Mouse (Mus musculus) erythroblast, adult 5-6 weeks (primary cell): ENCODE measurements at regions not wholly inside any gene's neighbourhood (a gene's known extent, or its start where the extent isn't known, plus 50 kb on each side); places are given as distances from the start of the nearest gene placed in this dataset.
"Not testable (repeated sequence)": the region's sequence is repeated elsewhere in the genome, so short reads cannot be mapped to it uniquely, and the experiment has no call there.

Experiments
- ATAC-seq: replicated peaks from 2 replicates; pipeline ENCODE4 v1.8.0; 2016; ENCODE audit warnings: moderate number of reproducible peaks, mild to moderate bottlenecking, moderate TSS enrichment, inconsistent platforms; ENCODE audit not compliant: poor library complexity, low FRiP score, severe bottlenecking

GRCm38 (mm10) chr16:49407956-49408795 is 290.9 kb upstream of the Ift57 start:
- no peak for ATAC-seq

DNA sequence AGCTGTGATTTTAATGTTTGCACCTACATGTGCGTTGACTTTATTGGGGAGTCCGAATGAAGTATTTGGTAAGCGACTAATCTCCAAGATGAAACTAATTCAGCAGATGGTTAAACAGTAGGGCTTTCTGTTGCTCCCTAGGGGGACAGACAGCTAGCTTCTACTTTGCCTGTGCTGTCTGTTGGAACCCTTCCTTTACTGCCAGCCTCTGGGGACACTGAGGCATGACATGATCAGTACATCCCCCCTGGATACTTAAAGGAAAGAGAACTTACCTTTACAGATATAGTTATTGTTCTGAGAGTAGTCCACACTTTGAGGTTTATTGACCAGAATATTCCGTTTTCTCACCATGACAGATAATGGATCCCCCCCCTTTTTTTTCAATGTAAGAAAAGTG is 289.8 kb upstream of the Ift57 start:
- no peak for ATAC-seq

DNA sequence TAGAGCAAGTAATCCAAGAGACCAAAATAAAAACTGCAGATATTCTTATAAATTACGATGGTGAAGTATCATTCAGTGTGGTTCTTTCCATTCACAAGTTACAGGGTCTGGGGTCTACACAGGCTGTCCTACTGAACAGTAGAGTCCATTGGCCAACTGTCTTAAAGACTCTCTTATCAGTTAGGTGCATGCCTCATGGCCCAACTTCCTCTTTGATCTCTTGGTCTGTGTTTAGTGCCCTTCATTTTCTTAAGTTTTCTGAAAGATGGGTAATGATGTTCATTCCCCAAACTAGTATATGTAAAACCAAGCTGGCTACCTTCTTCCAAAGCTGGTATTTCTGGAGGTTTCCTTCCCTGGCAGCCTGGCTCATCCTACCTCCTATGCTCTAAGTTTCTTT is 268.7 kb upstream of the Ift57 start:
- no peak for ATAC-seq

GRCm38 (mm10) chr16:49431902-49432301 is 267.1 kb upstream of the Ift57 start:
- ATAC-seq, result no peak

DNA sequence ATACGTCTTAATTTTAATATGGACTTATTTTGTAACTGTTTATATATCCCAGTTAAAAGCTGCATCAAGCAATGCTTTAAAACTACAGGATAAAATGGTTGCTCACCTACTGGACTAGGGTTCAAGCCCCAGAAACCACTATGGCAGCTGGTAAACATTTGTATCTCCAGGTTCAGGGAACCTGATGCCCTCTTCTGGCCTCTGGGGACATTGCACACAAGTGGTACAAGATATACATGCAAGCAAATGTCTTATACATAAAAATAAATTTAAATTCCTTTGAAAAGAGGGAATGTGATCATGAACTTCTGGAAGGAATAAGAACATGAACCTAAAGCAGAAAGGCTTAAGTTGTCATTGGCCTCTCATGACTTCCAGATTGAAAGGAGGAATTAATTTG is 257.8 kb upstream of the Ift57 start:
- ATAC-seq, result no peak

DNA sequence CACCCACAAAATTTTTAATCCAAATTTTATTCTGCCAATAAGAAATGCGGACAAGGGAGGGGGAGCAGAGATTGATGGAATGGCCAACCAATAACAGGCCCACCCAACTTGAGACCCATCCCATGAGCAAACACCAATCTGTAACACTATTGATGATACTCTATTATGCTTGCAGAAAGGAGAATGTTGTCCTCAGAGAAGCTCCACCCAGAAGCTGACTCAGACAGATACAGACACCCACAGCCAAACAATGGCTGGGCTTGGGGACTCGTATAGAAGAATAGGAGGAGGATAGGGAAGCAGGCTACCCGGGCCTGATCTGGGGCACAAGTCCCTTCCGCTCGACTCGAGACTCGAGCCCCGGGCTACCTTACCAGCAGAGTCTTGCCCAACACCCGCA is 251.7 kb upstream of the Ift57 start:
- not testable (repeated sequence) for ATAC-seq

DNA sequence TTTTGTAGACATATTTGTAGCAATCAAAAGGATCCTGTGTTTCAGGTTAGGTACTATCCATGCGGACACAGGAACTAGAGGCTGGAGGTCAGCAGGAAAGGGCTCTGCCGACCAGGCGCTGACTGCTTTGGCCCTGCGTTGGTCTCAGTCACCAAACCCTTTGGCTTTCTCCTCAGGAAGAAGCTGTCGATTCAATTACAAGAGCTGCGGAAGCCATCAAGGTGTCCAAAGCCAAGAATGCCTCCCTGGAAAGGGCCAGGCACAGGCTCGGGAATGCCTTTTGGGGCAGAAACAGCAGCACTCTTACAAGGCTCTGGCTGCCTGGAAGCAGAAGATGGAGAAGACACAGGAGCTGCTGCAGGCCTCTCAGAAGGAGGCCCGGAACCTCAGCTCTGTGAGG is 205.2 kb upstream of the Ift57 start:
- ATAC-seq, result no peak

DNA sequence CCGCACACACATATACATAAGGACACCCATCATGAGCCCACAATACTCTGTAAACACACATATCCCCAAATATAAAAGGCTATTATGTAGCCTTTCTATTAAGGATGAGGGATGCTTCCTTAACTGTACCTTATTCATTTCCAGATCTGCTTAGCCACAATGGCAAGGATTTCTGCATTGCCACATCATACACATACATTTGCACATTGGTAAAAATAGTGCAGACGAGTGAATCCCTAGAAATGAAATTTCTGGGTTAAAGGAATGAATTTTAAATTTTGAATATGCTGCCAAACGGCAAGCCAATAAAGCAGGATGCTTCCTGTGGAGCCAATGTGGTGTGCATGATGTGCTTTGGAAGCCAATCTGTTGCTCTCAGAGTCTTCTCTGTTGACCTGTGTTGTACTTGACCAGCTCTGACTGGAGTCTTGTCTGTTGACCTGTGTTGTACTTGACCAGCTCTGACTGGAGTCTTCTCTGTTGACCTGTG is 201.5 kb upstream of the Ift57 start:
- no peak for ATAC-seq

GRCm38 (mm10) chr16:49500818-49501217 is 198.2 kb upstream of the Ift57 start:
- ATAC-seq, result peak; percentile 78

DNA sequence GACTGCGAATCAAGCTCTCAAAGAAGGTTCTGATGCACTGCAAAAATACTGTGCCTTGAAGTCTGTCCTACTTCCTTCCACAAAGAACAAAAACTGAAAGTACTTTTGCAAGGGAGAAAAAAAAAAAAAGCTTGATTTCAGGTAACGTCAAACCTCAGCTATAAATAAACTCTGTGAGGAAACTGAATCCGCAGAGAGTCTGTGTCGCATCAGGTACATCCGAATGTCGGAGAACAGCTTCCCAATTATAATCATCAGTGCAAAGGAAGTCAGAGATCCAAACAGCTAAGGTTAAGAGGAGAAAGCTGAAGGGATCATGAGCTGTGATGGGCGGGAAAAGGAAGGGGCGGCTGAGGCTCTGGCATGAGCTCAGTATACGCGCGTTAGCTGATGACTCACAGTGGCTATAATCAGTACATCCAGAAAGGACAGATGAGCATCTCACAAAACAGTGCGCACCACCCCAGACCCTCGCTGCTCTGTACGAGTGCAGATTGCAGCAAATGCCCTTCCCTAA is 195.1 kb upstream of the Ift57 start:
- ATAC-seq, result no peak

DNA sequence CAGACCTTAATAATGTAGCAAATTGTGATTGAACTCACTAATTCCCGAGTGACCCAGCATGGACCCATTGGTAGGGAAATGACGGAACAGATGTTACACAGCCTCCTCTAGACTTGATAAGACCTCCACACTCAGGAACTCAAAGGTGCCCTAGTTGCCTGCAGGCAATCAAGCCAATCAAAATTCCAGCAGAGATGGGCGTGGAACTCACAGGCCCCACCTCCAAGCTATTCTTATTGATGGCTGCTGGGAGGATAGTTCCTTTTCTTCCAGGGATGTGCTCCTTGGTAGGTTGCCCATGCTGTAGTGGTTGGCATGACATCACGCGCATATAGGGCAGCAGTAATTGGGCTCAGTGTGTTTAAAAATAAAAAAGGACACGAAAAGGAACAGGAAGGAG is 194.4 kb upstream of the Ift57 start:
- no peak for ATAC-seq

DNA sequence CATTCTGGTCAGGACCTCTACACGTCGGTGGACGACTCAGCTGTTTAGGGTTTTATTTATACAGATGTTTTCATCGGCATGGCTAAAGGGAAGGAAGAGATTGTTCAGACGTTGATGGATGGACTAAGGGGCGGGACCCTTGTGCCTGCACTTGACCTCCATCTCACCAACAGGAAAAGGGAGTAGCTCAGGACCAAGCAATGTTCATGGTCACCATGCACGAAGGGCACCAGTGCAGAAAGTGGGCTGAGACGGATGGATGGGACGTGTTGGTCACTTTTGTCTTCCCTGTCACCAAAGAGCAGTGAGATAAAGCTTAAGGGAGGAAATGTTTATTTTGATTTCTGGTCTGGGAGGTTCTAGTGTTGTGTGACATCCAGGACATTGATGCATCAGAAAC is 193.8 kb upstream of the Ift57 start:
- no peak for ATAC-seq

DNA sequence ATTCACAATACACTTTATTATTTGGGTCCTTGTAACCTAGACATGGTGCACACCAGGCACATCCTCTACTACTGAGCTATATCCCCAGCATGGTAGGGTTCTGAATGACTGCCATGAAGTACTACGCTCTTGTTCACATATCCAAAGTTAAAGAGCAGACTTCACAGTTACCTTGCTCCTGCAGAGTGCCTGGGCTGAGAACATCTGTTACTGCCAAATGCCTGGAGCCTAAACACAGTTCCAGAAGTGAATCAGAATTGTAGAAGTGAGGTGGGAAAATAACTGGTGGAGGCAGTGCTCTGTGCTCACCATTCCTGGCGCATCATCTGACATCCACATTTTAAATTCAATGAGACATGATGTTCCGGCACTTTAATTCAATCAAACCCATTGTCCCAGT is 180.2 kb upstream of the Ift57 start:
- no peak for ATAC-seq

DNA sequence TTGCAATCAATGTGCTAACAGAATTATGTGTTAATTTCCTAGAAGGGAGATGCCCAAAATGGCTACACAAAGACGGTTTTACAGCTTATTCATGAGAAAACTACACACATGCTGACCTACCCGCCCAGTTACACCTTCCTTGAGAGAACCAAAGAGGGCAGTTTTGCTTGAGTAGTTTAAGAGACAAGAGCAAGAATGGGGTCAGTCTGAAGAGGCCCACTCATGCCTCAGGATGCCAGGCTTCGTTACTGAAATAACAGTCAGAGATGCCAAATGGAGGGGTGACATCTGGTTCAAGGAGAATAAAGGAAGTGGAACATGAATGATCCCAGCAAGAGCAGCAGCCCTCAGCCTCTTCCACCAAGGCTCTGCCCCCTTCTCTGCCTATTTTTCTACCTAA is 178.6 kb upstream of the Ift57 start:
- ATAC-seq, result no peak

GRCm38 (mm10) chr16:49521685-49522084 is 177.3 kb upstream of the Ift57 start:
- no peak for ATAC-seq

GRCm38 (mm10) chr16:49522576-49522975 is 176.5 kb upstream of the Ift57 start:
- ATAC-seq, result no peak

DNA sequence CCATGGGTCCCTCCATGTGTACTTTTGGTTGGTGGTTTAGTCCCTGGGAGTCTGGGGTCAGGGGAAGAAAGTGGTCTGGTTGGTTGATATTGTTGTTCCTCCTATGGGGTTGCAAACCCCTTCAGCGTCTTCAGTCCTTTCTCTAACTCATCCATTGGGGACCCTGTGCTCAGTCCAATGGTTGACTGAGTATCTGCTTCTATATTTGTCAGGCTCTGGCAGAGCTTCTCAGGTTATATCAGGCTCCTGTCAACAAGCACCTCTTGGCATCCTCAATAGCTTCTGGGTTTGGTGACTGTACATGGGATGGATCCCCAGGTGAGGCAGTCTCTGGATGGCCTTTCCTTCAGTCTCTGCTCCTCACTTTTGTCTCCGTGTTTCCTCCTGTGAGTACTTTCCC is 170.4 kb upstream of the Ift57 start:
- not testable (repeated sequence) for ATAC-seq

- ATAC-seq, result 0 out of 2 replicates have a peak, but pooled peaks have one; percentile 43
Observed at GRCm38 (mm10) chr16:49529060-49529459, 170.0 kb upstream of the Ift57 start.

GRCm38 (mm10) chr16:49530051-49530450 is 169.0 kb upstream of the Ift57 start:
- ATAC-seq, result no peak

GRCm38 (mm10) chr16:49532071-49532686 is 166.9 kb upstream of the Ift57 start:
- no peak; the same call in 1 of the 2 replicates for ATAC-seq

DNA sequence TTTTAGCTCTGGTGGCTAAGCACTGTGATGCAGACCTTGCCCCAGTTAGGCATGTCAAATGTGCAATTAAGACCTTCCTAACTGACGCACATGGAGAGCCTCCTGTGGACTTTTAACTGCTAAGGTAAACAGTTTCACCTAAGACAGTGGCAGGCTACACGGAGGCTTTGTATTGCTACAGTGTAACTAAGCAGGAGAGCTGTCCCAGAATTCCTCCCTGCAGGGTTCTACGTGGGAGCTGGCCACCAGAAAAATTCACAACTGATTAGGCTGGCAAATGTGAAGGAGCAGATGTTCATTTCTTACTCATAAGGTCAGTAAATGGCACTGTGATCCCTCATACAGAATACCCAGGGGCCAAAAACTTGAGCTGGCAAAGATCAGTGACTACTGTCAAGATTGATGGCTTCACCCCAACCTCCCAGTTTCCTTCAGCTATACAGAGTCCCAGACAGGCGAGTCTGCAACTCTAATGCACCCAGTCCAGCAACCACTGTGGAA is 165.5 kb upstream of the Ift57 start:
- ATAC-seq, result no peak
